Mouse (Mus musculus) A20 (cell line): Measurements from ENCODE around the gene Adipor2.

ENCODE experiments used
- DNase-seq: peaks from one replicate; pipeline ENCODE4 v3.0.0-alpha.2; 2011; ENCODE audit warnings: low read depth, low spot score

Adipor2 gene

GRCm38 (mm10) chr6:119314751-119315476 lies 102.6 kb downstream of the Adipor2 start:
- DNase-seq, result no peak

DNA sequence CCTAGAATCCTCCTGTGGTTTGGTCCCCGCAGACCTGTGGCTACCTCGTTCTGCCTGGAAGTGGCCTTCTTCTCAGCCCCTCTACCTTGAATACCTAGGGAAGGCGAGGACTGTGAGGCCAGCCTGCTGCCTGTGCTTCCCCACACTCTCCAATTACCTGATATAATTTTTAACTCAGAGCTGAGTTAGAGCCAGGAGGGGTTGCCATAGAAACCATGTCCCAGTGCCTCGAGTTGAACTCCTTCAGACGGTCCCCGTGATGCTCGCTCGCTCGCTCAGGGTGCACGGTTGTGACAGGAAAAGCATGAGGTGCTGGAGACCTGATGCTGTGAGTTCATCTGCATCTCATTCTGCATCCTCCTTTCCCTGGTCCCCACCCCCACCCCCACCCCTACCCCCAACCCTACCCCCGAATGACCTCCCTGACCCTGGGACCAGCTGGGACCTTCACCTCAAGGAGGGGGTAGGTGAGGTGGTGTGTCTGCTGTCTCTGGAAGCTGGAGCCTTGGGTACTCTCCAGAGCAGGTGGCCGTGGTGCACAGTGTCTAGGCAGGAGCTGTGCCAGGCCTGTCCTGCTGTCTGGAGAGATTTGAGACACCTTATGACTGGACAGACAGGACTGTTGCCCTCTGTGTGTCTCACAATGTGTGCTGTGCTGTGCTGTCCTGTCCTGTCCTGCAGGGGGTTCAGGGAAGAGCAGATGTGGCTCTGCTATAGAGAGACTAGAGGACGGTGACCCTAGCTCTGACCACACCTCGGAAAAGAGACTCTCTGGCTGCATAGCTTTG lies 103.7 kb downstream of the Adipor2 start:
- DNase-seq, result no peak

- DNase-seq, result no peak
Observed at GRCm38 (mm10) chr6:119313096-119313495, 104.4 kb downstream of the Adipor2 start.

- DNase-seq, result no peak
Observed at GRCm38 (mm10) chr6:119312381-119312780, 105.1 kb downstream of the Adipor2 start.

DNA sequence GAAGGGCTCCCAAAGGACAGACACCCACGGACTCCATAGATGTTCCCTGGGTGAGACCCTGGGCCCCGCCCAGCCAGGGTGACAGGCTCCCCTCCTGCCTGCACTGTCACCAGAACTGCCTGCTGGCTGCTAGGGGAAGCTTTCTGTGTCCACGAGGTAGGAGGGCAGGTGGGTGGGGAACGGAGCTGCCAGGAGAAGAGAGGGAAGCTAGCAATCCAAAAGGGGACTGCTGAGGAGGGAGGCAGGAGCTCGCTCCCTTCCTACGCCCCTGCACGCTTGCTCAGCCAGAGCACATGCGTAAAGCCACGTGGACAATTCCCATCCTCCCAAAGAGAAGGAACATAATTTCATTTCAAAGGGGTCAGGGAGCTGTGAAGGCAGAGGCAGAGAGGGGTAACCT lies 107.3 kb downstream of the Adipor2 start:
- DNase-seq, result no peak

DNA sequence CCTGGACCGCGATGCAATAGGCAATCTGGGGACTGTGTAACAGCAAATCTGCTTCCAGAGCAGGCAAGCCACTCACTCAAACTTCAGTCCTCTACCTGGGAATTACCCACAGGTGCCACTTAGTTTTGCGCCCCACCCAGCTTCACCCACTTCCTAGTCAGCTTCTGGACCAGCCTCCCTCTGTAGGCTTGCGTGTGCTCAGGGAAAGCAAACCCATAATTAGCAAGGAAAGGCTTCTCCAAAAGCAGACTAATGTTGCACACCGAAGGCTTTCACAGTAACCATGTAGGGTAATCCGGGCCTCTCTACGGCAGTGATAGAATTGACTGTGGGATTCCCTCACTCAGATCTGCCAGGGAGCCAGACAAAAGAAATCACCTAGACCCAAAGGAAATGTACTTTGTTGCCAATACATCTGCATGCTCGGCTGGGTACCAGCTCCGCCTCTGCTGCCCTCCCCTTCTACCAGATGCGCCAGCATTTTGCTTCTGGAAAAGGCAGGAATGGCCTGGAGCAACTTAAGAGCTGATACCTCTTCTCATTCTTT lies 109.6 kb downstream of the Adipor2 start:
- no peak for DNase-seq

GRCm38 (mm10) chr6:119303331-119303730 lies 114.2 kb downstream of the Adipor2 start:
- no peak for DNase-seq
